ENCODE assay signal across 8 mouse cellular contexts in genomic region chr12:8674377-8674864, GRCm38 (mm10). TPM values are rescaled to one million over a fixed set of nuclear protein-coding genes. Genes with fewer than 3 reads are reported as not detected.
DNase-seq lines count a peak whose midpoint lies in the region; ATAC-seq and TF ChIP-seq lines count a peak whose summit lies in the region.

No protein-coding gene starts in this region.

- no peaks in the 10 kb centered on the region for H3K27me3 ChIP-seq in E14TG2a.4 (ENCODE audit: insufficient read depth, low read length)
- H3K27me3 ChIP-seq in embryonic facial prominence, embryonic 14.5 days (replicated peaks; ENCODE audit: control insufficient read depth, insufficient read depth, low read length), result no peaks in the 10 kb centered on the region
- no peaks in the 10 kb centered on the region for H3K27me3 ChIP-seq in heart, embryonic 16.5 days (ENCODE audit: control insufficient read depth, insufficient read depth, low read length)

- no peak for TF ChIP-seq CTCF in E14TG2a.4 (conservative IDR thresholded peaks at IDR 0.05; ENCODE audit: low read length)

- peak; percentile 79 for ATAC-seq in embryonic facial prominence, embryonic 14.5 days (ENCODE audit: low read depth)
- peak; percentile 78 for ATAC-seq in heart, embryonic 16.5 days (replicated peaks; ENCODE audit: extremely low read depth, insufficient read depth, low FRiP score)

- H3K27ac ChIP-seq in embryonic facial prominence, embryonic 14.5 days (replicated peaks; ENCODE audit: low read depth, low read length), result peak overlapping the region; percentile 97
- H3K27ac ChIP-seq in heart, embryonic 16.5 days (ENCODE audit: low read length), result peak overlapping the region; percentile 99

- H3K4me3 ChIP-seq in E14TG2a.4 (replicated peaks; ENCODE audit: low read length), result peak overlapping the region; percentile 83
- peak overlapping the region; percentile 90 for H3K4me3 ChIP-seq in embryonic facial prominence, embryonic 14.5 days (ENCODE audit: low read depth, low read length)
- H3K4me3 ChIP-seq in heart, embryonic 16.5 days (ENCODE audit: low read length), result peak overlapping the region; percentile 97

- no peaks in the 10 kb centered on the region for H3K9me3 ChIP-seq in E14TG2a.4 (ENCODE audit: low read length)
- H3K9me3 ChIP-seq in embryonic facial prominence, embryonic 14.5 days (ENCODE audit: control insufficient read depth, low read length), result no peaks in the 10 kb centered on the region
- peaks cover 7% of the 10 kb centered on the region; the same call in 1 of the 2 replicates for H3K9me3 ChIP-seq in heart, embryonic 16.5 days (replicated peaks; ENCODE audit: control insufficient read depth, low read length)

- peak overlapping the region; percentile 100 for H3K9ac ChIP-seq in embryonic facial prominence, embryonic 14.5 days (ENCODE audit: low read depth, low read length)
- H3K9ac ChIP-seq in heart, embryonic 16.5 days (ENCODE audit: low read length), result peak overlapping the region; percentile 100

- 2% methylated on average over 7 of the region's 62 CpGs for whole genome bisulfite sequencing in embryonic facial prominence, embryonic 14.5 days
- whole genome bisulfite sequencing in heart, embryonic 16.5 days, result under 1% methylated on average over 49 of the region's 62 CpGs

- peak; percentile 74 to 90 for DNase-seq in adrenal gland, adult (ENCODE audit: inconsistent age in 2 of 2, low spot score in 1 of 2)
- DNase-seq in embryonic facial prominence, embryonic 14.5 days (ENCODE audit: low spot score), result peak; percentile 47
- peak; percentile 57 to 76 for DNase-seq in layer of hippocampus, postnatal 10 days (ENCODE audit: low spot score in 2 of 2)
- peak; percentile 46 for DNase-seq in lung, postnatal 36 days
- peak; percentile 64 to 65 for DNase-seq in right cerebral cortex, postnatal 10 days (ENCODE audit: low spot score in 2 of 2)
- DNase-seq in urinary bladder, postnatal 25 days (ENCODE audit: low spot score), result peak; percentile 44

- peak overlapping the region; percentile 87 for H3K4me2 ChIP-seq in embryonic facial prominence, embryonic 14.5 days (ENCODE audit: low read depth, low read length)
- H3K4me2 ChIP-seq in heart, embryonic 16.5 days (ENCODE audit: low read depth, low read length), result peak overlapping the region; percentile 72

- peaks cover 48% of the 10 kb centered on the region for H3K4me1 ChIP-seq in E14TG2a.4 (replicated peaks; ENCODE audit: low read depth, low read length)
- peaks cover 24% of the 10 kb centered on the region for H3K4me1 ChIP-seq in embryonic facial prominence, embryonic 14.5 days (ENCODE audit: control insufficient read depth, insufficient read depth, low read length)
- H3K4me1 ChIP-seq in heart, embryonic 16.5 days (ENCODE audit: control insufficient read depth, insufficient read depth, low read length), result peaks cover 33% of the 10 kb centered on the region

- H3K36me3 ChIP-seq in E14TG2a.4 (ENCODE audit: insufficient read depth, low read length), result peaks cover 22% of the 10 kb centered on the region
- no peaks in the 10 kb centered on the region for H3K36me3 ChIP-seq in embryonic facial prominence, embryonic 14.5 days (ENCODE audit: control insufficient read depth, insufficient read depth, low read length)
- no peaks in the 10 kb centered on the region for H3K36me3 ChIP-seq in heart, embryonic 16.5 days (ENCODE audit: control insufficient read depth, insufficient read depth)

RNA-seq across cellular contexts. Expression of gene Pum2, which starts 0.5 kb away (rescaled TPM):
- polyA plus RNA-seq in embryonic facial prominence, embryonic 14.5 days (2014; fragmentation: Nextera tagmentation; extraction: Ambion mirVana), result 52.7 and 56.1 TPM in 2 replicates
- 26.2 and 27.9 TPM in 2 replicates for polyA plus RNA-seq in heart, embryonic 16.5 days (2015; fragmentation: Nextera tagmentation; extraction: Ambion mirVana)
- total RNA-seq in layer of hippocampus, postnatal 10 days (2021), result 100 to 1,000 TPM; 146 to 157 TPM

Comparison
In these comparisons a context has a peak if more than half of its experiments do, and no peak if none do; other contexts are left out.
1. Peak in every context shown above with its lines: DNase-seq, ATAC-seq, H3K4me3 ChIP-seq and H3K27ac ChIP-seq.